Mouse (Mus musculus) G1E (cell line): Measurements from ENCODE around the gene Nup210. TPM values are rescaled to one million over a fixed set of nuclear protein-coding genes. Genes with fewer than 3 reads are reported as not detected.

Experiments used
- ATAC-seq: 2 replicates; pipeline ENCODE4 v1.8.0; 2016; ENCODE audit warnings: mild to moderate bottlenecking; ENCODE audit not compliant: insufficient number of reproducible peaks, poor library complexity, low FRiP score, severe bottlenecking; ENCODE audit errors: extremely low read depth
- DNase-seq: peaks from one replicate; pipeline ENCODE4 v3.0.0; 2012; ENCODE audit warnings: low spot score
- H3K27me3 ChIP-seq: 2 replicates; pipeline ENCODE4 v1.6.1; 2012; ENCODE audit warnings: mild to moderate bottlenecking, low read length, inconsistent platforms; ENCODE audit not compliant: insufficient read depth
- H3K36me3 ChIP-seq: replicated peaks from 2 replicates; pipeline ENCODE3; 2012; ENCODE audit warnings: mild to moderate bottlenecking, inconsistent platforms
- H3K4me1 ChIP-seq: 2 replicates; pipeline ENCODE4 v1.6.1; 2012; ENCODE audit warnings: low read depth, low read length, inconsistent platforms, mixed read lengths; ENCODE audit not compliant: insufficient read depth
- H3K4me3 ChIP-seq: 2 replicates; pipeline ENCODE4 v1.5.1; 2012; ENCODE audit warnings: low read depth, mild to moderate bottlenecking, inconsistent platforms, low read length, moderate library complexity, mixed read lengths
- H3K9me3 ChIP-seq: replicated peaks from 2 replicates; pipeline ENCODE4 v1.6.1; 2012; ENCODE audit warnings: inconsistent platforms
- CTCF ChIP-seq: IDR thresholded peaks from 2 replicates; pipeline ENCODE4 v1.5.1; 2012; ENCODE audit warnings: low read depth, low read length, inconsistent platforms, mixed read lengths
- GATA1 ChIP-seq: IDR thresholded peaks from 2 replicates; pipeline ENCODE4 v1.6.1; 2012; ENCODE audit warnings: borderline replicate concordance, low read length, inconsistent platforms, mixed read lengths
- GATA2 ChIP-seq: IDR thresholded peaks from 2 replicates; pipeline ENCODE4 v1.6.1; 2012; ENCODE audit warnings: low read depth, low read length, inconsistent platforms, borderline replicate concordance
- POLR2AphosphoS5 ChIP-seq: IDR thresholded peaks from 2 replicates; pipeline ENCODE4 v1.6.1; 2012; ENCODE audit warnings: low read depth, low read length, inconsistent platforms; ENCODE audit not compliant: insufficient replicate concordance
- TAL1 ChIP-seq: conservative IDR thresholded peaks from 2 replicates; pipeline ENCODE4 v1.6.1; 2012; ENCODE audit warnings: low read depth, low read length, inconsistent platforms, mixed read lengths
- polyA plus RNA-seq: library from polyadenylated mRNA; stranded (reverse); fragments of >175 nt; gene quantifications from 2 replicates; pipeline ENCODE4 v1.2.3, GENCODE M21; 2012
- total RNA-seq, 2 experiments: library from RNA; stranded (forward) in 1 of 2; stranded (reverse) in 1 of 2; fragments of 200-1000 nt in 1 of 2; fragments of >200 nt in 1 of 2; fragmentation: Nextera tagmentation in 1 of 2; gene quantifications; 2 replicates each; pipeline ENCODE4 v1.2.3; 2014 to 2017

The Nup210 gene
- total and polyA plus RNA-seq, 3 experiments: 29.7 to 97.7 (median 90.0) TPM

DNA sequence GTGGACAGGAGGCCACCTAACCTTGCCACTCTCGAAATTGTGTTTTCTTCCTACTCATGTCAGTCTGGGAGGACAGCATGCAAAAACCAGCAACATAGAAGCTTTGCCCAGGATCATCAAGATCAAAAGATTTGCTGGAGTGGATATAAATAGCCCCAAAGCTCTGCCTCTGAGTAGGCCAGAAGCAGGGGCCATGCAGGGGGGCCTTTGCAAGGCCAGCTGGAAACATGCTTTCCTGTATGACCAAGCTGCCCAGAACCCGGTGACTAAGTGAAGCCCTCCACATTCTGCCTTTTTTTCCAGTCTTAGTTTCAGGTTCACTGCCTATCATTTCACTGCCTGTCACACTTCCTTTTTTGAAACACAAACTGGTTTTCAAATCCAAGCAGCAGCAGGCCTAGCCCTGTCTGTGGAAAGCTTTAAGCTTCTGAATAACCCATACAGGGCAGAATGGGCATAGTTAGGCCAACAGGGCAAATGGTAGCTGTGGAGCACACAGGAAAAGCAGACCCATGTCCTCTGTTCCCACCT is 147.2 kb downstream of the Nup210 start:
- TF ChIP-seq TAL1 (no peak), GATA2 (no peak), CTCF (no peak), POLR2AphosphoS5 (no peak), GATA1 (no peak)
- H3K4me1 ChIP-seq: no peaks in the 10 kb centered on the region
- H3K9me3 ChIP-seq: no peaks in the 10 kb centered on the region

More for the DNA sequence above, 147.2 kb downstream of the Nup210 start:
- no peak for ATAC-seq
- no peak for DNase-seq
- no peaks in the 10 kb centered on the region for H3K36me3 ChIP-seq
- H3K4me3 ChIP-seq: no peak overlapping the region
- H3K27me3 ChIP-seq: peaks cover 4% of the 10 kb centered on the region; the same call in 1 of the 2 replicates

Other genes with a start within 250 kb of the Nup210 start
- 39.2 and 41.0 TPM in 2 replicates for gene Iqsec1, start 128.1 kb downstream of the Nup210 start, total RNA-seq (2014; fragmentation: Nextera tagmentation)
- gene Iqsec1, start 128.1 kb downstream of the Nup210 start, total RNA-seq (2017): 2.0 TPM in 2 replicates
- 48.2 and 48.7 TPM in 2 replicates for gene Iqsec1, start 128.1 kb downstream of the Nup210 start, polyA plus RNA-seq
- gene Hdac11, start 39.8 kb upstream of the Nup210 start, total RNA-seq (2014; fragmentation: Nextera tagmentation): 1.4 and 2.9 TPM in 2 replicates
- 0.52 and 1.4 TPM in 2 replicates for gene Hdac11, start 39.8 kb upstream of the Nup210 start, total RNA-seq (2017)
- gene Hdac11, start 39.8 kb upstream of the Nup210 start, polyA plus RNA-seq: 0.54 and 0.74 TPM in 2 replicates
- not detected in 2 replicates for gene Fbln2, start 95.6 kb upstream of the Nup210 start, total RNA-seq (2014; fragmentation: Nextera tagmentation)
- 0.17 and 0.27 TPM in 2 replicates for gene Fbln2, start 95.6 kb upstream of the Nup210 start, total RNA-seq (2017)
- not detected in 2 replicates for gene Fbln2, start 95.6 kb upstream of the Nup210 start, polyA plus RNA-seq